Mouse (Mus musculus) hematopoietic stem cell, adult 5-6 weeks (primary cell): ENCODE data around the gene Gpr150. TPM values are rescaled to one million over a fixed set of nuclear protein-coding genes. Genes with fewer than 3 reads are reported as not detected.

Source experiments
- ATAC-seq, 2 experiments: fragments of 125-278 bp in 1 of 2; replicated peaks in 1 of 2; 2 replicates each; pipeline ENCODE4 v1.8.0; 2016 to 2017; ENCODE audit warnings: inconsistent platforms in 2 of 2, mild to moderate bottlenecking in 2 of 2, moderate number of reproducible peaks in 2 of 2, low read depth in 1 of 2, moderate TSS enrichment in 1 of 2; ENCODE audit not compliant: low FRiP score in 2 of 2, poor library complexity in 2 of 2, severe bottlenecking in 2 of 2, insufficient read depth in 1 of 2, low TSS enrichment in 1 of 2
- total RNA-seq: library from RNA; stranded (forward); fragments of 172-1452, 232-1000 nt; gene quantifications from 2 replicates; pipeline ENCODE4 v1.2.3, GENCODE M21; 2017

The Gpr150 gene
- total RNA-seq, 1 experiment from 2014 or later: 0.55 TPM

- ATAC-seq: peak in 1 of 2 experiments; percentile 11; a peak in 1 of 4 replicates
Measured at GRCm38 (mm10) chr13:76018844-76019400, 37.9 kb downstream of the Gpr150 start.

DNA sequence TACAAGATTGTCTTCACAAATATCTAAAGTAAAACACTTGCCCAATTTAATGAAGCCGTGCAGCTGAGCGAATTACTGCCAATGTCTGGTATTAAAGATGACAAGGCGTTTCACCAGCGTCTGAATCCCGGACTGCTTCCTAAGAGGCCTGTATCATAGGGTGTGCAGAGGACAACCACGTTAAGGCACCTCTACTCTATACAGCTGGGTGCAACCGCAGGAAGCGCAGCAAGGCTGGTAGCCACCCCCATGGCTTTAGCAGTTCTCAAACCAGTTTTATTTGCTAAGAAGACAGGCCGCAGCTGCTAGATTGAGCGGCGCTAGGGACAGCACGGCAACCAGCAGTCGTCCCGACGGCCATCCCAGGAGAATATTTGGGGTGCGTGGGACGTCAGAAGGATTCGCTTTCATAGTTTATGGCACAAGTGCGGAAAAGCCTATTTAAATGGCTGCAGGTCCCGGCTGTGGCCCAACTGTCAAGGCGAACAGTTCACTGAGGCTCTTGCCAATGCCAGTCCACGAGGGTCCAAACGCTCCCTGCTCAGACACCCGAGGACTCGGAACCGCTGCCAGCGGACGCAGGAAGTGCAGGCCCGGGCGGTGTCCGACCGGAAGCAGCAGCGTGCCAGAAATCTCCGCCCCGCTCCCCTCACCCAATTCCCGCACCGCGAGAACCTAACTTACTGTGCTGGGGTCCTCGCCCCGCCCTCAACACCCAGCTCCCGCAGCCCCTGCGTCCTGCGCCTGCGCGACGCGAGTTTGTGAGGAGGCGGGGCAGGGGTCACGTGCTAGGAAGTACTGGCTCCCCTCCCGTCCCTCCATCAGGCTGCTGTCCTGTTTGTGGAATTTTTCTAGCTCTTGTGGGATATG is 38.6 kb downstream of the Gpr150 start, which contains the start of gene Rfesd:
Rfesd (minus strand) TSS at position 746 of the 870 bp plus-strand sequence.
- peak; percentile 91 to 95 for ATAC-seq

DNA sequence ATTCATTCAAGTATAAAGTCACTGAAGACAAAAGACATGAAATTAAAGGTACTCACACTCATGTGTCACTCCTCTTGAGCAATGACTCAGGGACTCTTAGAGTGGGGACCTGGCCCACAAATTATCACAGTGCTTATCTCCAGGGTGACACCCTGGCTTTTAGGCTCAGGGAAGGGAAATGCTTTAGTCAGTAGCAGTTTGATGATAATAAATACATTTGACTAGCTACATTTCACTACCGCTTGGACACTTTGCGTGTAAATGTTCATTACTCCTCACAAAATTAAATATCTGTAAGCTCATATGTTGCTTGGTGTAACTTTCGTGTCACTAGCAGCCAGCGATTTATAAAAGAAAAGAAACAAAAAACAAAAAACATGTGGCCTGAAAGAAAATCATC is 39.3 kb downstream of the Gpr150 start:
- ATAC-seq: 0 out of 4 replicates have a peak, but pooled peaks of 1 of the 2 experiments have one; percentile 34

DNA sequence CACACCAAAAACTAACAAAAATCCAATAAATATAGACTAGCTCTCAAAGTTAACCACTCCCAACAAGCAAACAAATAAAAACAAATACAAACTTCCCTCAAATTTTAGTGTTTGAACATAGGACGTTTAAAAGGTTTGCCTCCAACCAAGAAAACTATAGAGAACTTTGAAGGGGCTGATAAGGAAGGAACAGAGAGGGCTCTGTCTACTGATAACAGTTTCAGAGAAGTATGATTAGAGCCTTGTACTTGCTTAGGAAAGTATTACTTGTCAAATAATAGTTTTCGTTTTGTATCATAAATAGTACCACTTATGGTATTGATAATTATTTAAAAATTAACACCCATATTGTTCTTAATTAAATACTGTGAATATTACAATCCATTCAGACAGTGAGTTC is 42.3 kb downstream of the Gpr150 start:
- ATAC-seq: no peak

Other genes with a start within 250 kb of the Gpr150 start
- 64.0 and 76.2 TPM in 2 replicates for gene Glrx, start 217.1 kb downstream of the Gpr150 start, total RNA-seq
- gene Rhobtb3, start 113.1 kb downstream of the Gpr150 start, total RNA-seq: 31.5 and 56.4 TPM in 2 replicates
- not detected in 2 replicates for gene Spata9, start 89.8 kb downstream of the Gpr150 start, total RNA-seq
- gene Rfesd, start 38.3 kb downstream of the Gpr150 start, total RNA-seq: 9.8 and 22.3 TPM in 2 replicates
- gene Arsk, start 41.7 kb upstream of the Gpr150 start, total RNA-seq: 23.5 and 43.2 TPM in 2 replicates
- 49.9 and 52.2 TPM in 2 replicates for gene Ttc37, start 41.7 kb upstream of the Gpr150 start, total RNA-seq
- 0.40 TPM in 1 of 2 replicates, not detected in the other for gene Fam81b, start 248.1 kb upstream of the Gpr150 start, total RNA-seq